Mouse (Mus musculus) frontal cortex, adult 2 months (tissue): ENCODE measurements around the gene Pigp. TPM values are rescaled to one million over a fixed set of nuclear protein-coding genes. Genes with fewer than 3 reads are reported as not detected.
"Not testable (repeated sequence)": the region's sequence is repeated elsewhere in the genome, so short reads cannot be mapped to it uniquely, and the experiment has no call there.

ENCODE experiments used
- DNase-seq, 2 experiments: peaks; one replicate each; pipeline ENCODE4 v3.0.0; 2022; ENCODE audit warnings: low spot score in 1 of 2; ENCODE audit errors: extremely low spot score in 1 of 2
- polyA plus RNA-seq: library from polyadenylated mRNA; depleted of rRNA; stranded (reverse); fragments of >200 nt; gene quantifications from 2 replicates; pipeline ENCODE4 v1.2.3, GENCODE M21; 2012

Pigp gene
- polyA plus RNA-seq, 1 experiment: 66.8 TPM

GRCm38 (mm10) chr16:94360578-94361350, 10.9 kb downstream of the Pigp start:
- DNase-seq: no peak

GRCm38 (mm10) chr16:94358091-94358490, 13.6 kb downstream of the Pigp start:
- DNase-seq: no peak

- DNase-seq: no peak
Observed at GRCm38 (mm10) chr16:94356776-94357494, 14.7 kb downstream of the Pigp start.

GRCm38 (mm10) chr16:94356046-94356445, 15.6 kb downstream of the Pigp start:
- no peak for DNase-seq

- peak in 1 of 2 experiments; percentile 48 for DNase-seq
Observed at GRCm38 (mm10) chr16:94354450-94354849, 17.2 kb downstream of the Pigp start.

- DNase-seq: no peak
Observed at GRCm38 (mm10) chr16:94350287-94350677, 21.4 kb downstream of the Pigp start.

GRCm38 (mm10) chr16:94349588-94350286, 21.9 kb downstream of the Pigp start:
- no peak for DNase-seq

- no peak for DNase-seq
Observed at GRCm38 (mm10) chr16:94348779-94349178, 22.9 kb downstream of the Pigp start.

GRCm38 (mm10) chr16:94347080-94347731, 24.4 kb downstream of the Pigp start:
- DNase-seq: no peak

GRCm38 (mm10) chr16:94345733-94346132, 25.9 kb downstream of the Pigp start:
- no peak for DNase-seq

- DNase-seq: not testable (repeated sequence)
Observed at GRCm38 (mm10) chr16:94339164-94340160, 32.2 kb downstream of the Pigp start.

- DNase-seq: no peak
Observed at GRCm38 (mm10) chr16:94335656-94336055, 36.0 kb downstream of the Pigp start.

- DNase-seq: peak in 1 of 2 experiments; percentile 66
Observed at GRCm38 (mm10) chr16:94331886-94332252, 39.8 kb downstream of the Pigp start.

GRCm38 (mm10) chr16:94331233-94331885, 40.3 kb downstream of the Pigp start:
- no peak for DNase-seq

GRCm38 (mm10) chr16:94330429-94330828, 41.2 kb downstream of the Pigp start:
- no peak for DNase-seq

- no peak for DNase-seq
Observed at GRCm38 (mm10) chr16:94328881-94329867, 42.5 kb downstream of the Pigp start.

- no peak for DNase-seq
Observed at GRCm38 (mm10) chr16:94327781-94328711, 43.6 kb downstream of the Pigp start, which contains the start of gene Ripply3. Ripply3 (plus strand) TSS chr16:94328420.
